Mouse (Mus musculus): ENCODE results near the gene Abcc9.

Gene Abcc9

GRCm38 (mm10) chr6:142616659-142617058 is 85.5 kb downstream of the Abcc9 start:
- no peak for DNase-seq (ENCODE audit: low read depth, low spot score)

- DNase-seq (ENCODE audit: low read depth, low spot score) = no peak
Measured at GRCm38 (mm10) chr6:142614324-142614723, 87.8 kb downstream of the Abcc9 start.

GRCm38 (mm10) chr6:142612366-142612765 is 89.7 kb downstream of the Abcc9 start:
- no peak for DNase-seq (ENCODE audit: low read depth, low spot score)

DNA sequence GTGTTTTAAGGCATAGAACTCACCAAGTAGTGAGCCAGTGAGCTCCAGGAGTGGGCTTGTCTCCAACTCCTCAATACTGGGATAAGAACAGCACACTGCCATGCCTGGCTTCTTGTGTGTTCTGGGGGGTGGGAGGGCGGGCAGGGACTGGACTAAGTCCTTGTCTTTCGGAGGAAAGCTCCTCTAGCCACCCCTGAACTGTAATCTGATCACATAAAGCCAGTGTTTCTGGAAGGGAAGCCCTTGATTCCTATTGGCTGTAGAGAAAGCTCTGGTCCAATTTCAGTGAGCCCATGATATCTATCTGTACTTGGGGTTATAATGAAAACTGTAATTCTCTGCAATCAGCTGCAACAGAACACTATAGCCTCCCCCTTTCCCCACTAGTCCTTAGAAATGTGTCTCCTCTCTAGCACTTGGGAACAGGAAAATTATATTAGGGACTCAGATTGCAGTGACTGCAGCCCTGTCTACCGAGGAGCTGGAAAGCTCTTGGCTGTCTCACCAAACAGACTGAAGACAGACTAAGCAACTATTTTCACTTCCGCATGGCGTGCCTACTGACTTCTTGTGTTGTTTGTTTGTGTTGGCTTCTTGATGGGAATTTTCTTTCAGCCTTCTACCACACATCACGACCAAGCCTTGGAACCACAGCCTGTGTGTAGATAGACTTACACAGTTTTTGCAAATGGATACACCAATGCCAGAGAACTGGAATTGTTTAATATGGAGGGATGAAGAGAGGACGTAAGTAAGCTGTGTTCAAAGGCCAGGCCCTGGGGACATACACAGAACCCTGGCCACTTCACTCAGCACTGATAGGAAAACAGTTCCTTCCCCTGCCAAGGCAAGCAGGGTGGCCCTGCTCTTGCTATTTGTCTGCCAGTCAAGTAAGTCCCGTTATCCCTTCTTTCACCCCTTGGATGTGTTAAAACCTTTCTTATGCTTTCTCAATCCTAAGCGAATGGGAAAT is 92.4 kb downstream of the Abcc9 start:
- no peak for DNase-seq (ENCODE audit: low read depth, low spot score)

DNA sequence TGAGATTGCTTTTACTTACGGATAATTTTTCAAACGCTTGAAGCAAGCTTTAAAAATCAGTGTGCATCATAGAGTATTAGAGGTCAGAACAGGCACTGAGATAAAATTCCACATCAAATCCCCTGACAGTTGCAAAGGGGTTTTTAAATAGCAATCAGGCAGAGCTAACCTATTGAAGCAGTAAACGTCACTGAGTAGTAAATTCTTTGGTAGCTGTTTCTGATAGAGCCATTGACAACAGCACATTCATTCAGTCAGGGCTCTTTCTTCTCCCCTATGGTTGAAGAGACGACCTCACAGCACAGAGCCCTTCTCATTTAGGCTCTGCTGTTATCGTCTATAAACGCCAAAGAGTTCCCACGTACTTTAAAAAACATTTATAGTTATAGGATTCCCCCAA is 95.0 kb downstream of the Abcc9 start:
- DNase-seq (ENCODE audit: low read depth, low spot score) = no peak

- DNase-seq (ENCODE audit: low read depth, low spot score) = no peak
Measured at GRCm38 (mm10) chr6:142602772-142603171, 99.3 kb downstream of the Abcc9 start.

- no peak for DNase-seq (ENCODE audit: low read depth, low spot score)
Measured at GRCm38 (mm10) chr6:142578831-142579230, 123.3 kb downstream of the Abcc9 start.

GRCm38 (mm10) chr6:142577801-142578200 is 124.3 kb downstream of the Abcc9 start:
- no peak for DNase-seq (ENCODE audit: low read depth, low spot score)

DNA sequence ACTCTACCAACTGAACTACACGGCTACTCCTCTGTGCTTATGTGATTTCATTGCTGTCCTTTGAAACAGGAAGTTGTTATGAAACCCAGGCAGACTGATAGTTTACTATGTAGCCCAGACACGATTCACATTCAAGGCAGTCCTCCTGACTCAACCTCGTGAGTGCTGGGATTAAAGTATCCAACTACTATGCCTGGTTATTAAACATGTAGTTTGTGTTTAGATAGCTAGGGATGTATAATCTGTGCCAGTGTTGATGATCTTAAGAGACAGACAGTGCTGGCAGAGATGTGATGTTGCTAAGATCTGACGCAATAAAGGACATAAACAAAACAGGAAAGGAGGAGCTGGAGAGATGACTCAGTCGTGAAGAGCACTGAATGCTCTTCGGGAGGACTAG is 129.2 kb downstream of the Abcc9 start:
- no peak for DNase-seq (ENCODE audit: low read depth, low spot score)

DNA sequence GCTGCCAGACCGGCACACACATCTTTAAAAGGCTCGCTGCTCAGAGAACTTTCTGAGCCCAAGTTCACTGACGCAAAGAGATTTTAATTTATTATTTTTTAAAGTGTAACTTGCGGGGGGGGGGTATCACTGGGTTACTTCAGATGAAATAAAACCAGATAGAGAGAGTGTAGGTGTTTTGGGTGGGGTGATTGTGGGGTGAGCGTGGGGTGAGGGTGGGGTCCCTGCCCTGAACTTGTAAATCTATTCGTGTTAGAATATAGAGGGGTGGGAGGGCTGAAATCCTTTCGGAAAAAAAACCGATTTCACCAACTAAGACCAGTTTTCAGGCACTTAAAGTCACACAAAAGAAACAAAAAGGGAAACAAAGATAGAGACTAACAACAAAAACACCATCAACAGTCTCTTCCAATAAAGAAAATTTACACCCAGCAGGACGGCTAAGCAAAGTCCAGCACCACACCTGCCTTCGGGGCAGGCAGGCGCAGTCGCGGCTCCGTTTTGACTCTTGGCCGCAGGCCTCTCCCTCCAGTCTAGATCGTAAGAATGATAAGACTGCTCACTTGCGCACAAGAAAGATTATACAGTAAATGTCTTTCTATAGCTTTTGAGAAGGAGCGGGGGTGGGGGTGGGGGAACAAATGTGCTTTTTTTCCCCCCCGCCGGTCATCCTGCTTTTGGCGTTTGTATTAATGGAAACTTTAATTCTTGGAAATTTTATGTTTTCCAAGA is 130.3 kb downstream of the Abcc9 start:
- DNase-seq (ENCODE audit: low read depth, low spot score) = no peak

- no peak for DNase-seq (ENCODE audit: low read depth, low spot score)
Measured at GRCm38 (mm10) chr6:142571055-142571618, 131.0 kb downstream of the Abcc9 start, which contains the start of gene Kcnj8. Kcnj8 (minus strand) TSS chr6:142571614.

- DNase-seq (ENCODE audit: low read depth, low spot score) = no peak
Measured at GRCm38 (mm10) chr6:142570046-142570770, 131.9 kb downstream of the Abcc9 start.

- no peak for DNase-seq (ENCODE audit: low read depth, low spot score)
Measured at GRCm38 (mm10) chr6:142568713-142569357, 133.3 kb downstream of the Abcc9 start.

GRCm38 (mm10) chr6:142567452-142567851 is 134.7 kb downstream of the Abcc9 start:
- no peak for DNase-seq (ENCODE audit: low read depth, low spot score)

- no peak for DNase-seq (ENCODE audit: low read depth, low spot score)
Measured at GRCm38 (mm10) chr6:142564746-142565145, 137.4 kb downstream of the Abcc9 start.

GRCm38 (mm10) chr6:142561151-142561550 is 141.0 kb downstream of the Abcc9 start:
- no peak for DNase-seq (ENCODE audit: low read depth, low spot score)

DNA sequence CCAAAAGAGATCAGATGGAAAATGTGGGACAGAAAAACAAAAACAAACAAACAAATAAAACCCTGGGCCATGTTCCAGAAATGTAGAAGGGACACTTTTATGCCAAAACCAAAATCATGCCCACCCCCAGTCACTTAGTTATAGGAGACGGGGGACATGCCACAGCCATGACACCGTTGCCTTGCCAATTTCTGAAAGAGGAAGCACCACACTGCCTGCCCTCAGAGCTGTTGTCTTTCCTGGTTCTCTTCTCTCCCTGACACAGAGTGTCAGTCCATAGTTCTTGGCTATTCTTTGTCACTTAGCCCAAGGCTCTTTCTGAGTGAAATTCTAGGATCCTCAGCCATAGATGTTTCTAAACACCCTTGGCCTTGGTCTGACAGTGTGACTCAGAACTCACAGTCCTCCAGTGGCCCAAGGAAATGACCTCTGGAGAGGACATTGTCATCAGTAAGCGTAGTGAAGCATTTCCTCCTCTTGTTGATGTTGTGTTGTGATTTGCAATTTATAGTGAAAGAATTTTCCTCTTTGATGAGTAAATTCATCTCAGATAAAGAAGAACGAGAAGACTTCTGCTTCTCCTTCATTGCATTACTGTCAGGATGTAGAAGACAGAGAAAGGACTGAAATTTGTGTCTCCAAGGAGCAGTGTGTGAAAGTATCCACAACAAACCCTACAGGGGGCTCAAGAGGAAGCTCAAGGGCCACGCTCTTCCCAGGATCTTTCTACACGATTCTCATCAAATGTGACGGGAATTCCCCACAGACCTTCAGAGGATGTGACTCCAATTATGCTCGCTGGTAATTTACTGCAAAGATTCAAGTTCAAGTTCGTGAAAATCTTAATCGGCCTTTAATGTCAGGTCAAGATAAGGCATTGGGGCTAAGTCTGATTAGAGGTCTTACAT is 143.1 kb downstream of the Abcc9 start:
- no peak for DNase-seq (ENCODE audit: low read depth, low spot score)

- no peak for DNase-seq (ENCODE audit: low read depth, low spot score)
Measured at GRCm38 (mm10) chr6:142558076-142558475, 144.0 kb downstream of the Abcc9 start.

GRCm38 (mm10) chr6:142555988-142556387 is 146.1 kb downstream of the Abcc9 start:
- no peak for DNase-seq (ENCODE audit: low read depth, low spot score)

DNA sequence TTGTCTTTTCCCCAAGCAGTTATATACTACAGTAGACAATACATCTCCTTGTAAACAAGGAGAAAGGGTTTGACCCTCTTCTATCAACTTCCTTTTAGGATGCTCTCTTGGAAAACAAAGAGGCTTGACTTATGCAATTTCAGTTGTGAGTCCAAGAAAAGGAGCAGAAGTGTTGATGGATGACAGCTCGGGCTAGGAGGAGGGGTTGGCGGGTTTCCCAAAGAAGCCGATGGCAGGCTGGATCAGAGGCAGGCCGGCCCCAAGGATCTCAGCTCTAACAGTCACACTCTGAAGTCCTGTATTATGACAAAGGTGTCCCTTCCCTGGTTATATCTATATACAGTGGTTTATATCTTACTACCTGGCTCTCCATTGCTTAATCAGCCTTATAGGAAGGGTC is 150.6 kb downstream of the Abcc9 start:
- no peak for DNase-seq (ENCODE audit: low read depth, low spot score)
